Mouse (Mus musculus): ENCODE results near the gene Mmab. TPM values are rescaled to one million over a fixed set of nuclear protein-coding genes. Genes with fewer than 3 reads are reported as not detected.
A peak's percentile ranks its signal among the peaks of the same experiment; 100 is the strongest.

Mmab gene
- polyA plus RNA-seq (2016; fragmentation: Nextera tagmentation; extraction: Ambion mirVana): 32.4 and 34.1 TPM in 2 replicates

DNA sequence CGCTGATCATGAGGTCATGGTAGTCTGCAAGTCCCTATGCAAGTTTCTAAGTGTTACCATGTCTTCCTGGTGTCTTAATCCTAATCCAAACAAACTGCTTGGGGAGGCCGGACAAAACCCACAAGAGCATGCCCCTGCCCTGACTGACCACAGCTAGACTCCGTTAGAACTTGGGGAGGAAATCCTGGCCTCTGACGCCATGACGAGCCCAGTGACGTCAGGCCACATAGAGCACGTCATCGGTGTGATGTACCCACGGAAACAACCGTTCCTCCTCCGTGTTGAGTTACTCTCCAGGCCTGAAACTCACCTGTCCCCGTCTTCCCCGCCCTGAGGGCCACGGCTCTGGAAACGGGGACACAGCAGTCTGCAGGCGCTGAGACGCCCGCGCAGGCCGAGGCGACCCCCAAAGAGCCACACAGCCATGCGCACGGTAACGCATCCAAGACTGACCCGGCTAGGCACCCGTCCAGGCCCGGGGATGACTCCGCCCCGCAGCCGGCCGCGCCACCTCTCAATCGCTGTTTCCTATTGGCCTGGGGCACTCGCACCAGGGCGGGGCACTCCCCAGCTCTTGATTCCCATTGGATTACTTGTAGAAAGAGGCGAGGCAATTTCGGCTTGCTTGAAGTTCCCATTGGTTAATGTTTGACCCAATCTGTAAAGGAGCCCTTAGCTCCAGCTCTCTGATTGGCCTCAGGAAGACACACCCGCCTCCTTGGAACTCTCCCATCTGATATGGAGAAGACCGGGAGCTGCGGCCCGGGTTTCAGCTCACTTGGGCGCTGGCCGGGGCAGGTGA lies at the start of gene Mmab, which contains the start of gene Mvk:
TSS of gene Mmab (minus strand) at position 495 of the 802 bp plus-strand sequence.
TSS of gene Mvk (plus strand) at position 704 of the 802 bp plus-strand sequence.
- DNase-seq (ENCODE audit: low spot score): peak; percentile 99
- H3K27me3 ChIP-seq (ENCODE audit: low read depth, poor library complexity, severe bottlenecking): no peaks in the 10 kb centered on the region
- peak within 1 kb of the TSS; percentile 85 for H3K4me3 ChIP-seq
- peaks cover 31% of the 10 kb centered on the region for H3K36me3 ChIP-seq
- H3K27ac ChIP-seq (replicated peaks): peak within 1 kb of the TSS; percentile 94
- H3K4me1 ChIP-seq: peaks cover 24% of the 10 kb centered on the region
- 2% methylated on average over 43 of the region's 43 CpGs for WGBS
- H3K9me3 ChIP-seq (replicated peaks): no peaks in the 10 kb centered on the region

DNA sequence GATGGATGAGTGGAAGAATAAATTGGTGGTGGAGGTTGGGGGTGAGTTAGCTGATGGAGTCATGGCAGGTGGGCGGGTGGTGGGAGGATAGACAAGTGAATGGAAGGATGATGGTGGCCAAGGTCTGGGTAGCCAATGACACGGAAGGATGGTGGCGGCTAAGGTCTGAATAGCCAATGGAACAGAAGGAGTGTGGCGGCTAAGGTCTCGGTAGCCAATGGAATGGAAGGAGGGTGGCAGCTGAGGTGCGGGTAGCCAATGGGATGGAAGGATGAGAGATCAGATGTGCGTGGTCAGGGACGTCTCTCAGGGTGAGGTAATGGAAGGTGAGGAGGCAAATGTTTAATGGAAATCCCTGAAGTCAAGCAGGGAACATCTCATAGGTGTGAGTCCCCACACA lies 46.4 kb upstream of the Mmab start:
- WGBS: 92% methylated on average over 8 of the region's 8 CpGs
- no peak for DNase-seq (ENCODE audit: low spot score)
- Histone ChIP-seq H3K4me3 (no peak overlapping the region), H3K27me3 (ENCODE audit: low read depth, poor library complexity, severe bottlenecking) (no peaks in the 10 kb centered on the region), H3K27ac (replicated peaks) (no peak overlapping the region), H3K9me3 (replicated peaks) (peaks cover 6% of the 10 kb centered on the region; the same call in 1 of the 2 replicates), H3K36me3 (no peaks in the 10 kb centered on the region), H3K4me1 (peaks cover 5% of the 10 kb centered on the region; the same call in 1 of the 2 replicates)

DNA sequence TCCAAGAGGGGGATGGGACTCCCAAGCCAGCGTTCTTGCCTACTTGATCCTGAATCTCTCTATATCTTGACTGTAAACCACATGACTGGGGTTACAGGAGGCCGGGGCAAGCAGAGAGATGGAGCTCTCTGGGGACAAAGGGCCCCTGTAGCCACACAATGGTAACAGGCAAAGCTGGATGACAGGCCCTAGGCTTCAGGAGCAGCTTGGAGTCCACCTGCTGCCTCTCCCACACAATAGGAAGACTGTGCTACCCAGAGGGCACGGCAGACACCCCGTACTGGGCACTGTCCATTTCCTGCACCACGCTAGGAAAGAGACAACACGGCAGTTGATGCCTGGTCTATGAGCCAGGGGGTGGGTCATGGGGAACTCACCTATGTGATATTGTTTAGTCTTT lies 45.7 kb upstream of the Mmab start:
- Histone ChIP-seq H3K27me3 (ENCODE audit: low read depth, poor library complexity, severe bottlenecking) (no peaks in the 10 kb centered on the region), H3K9me3 (replicated peaks) (peaks cover 6% of the 10 kb centered on the region; the same call in 1 of the 2 replicates), H3K4me3 (no peak overlapping the region), H3K27ac (replicated peaks) (0 out of 2 replicates have a peak overlapping the region, but pooled peaks have one; percentile 33), H3K36me3 (no peaks in the 10 kb centered on the region), H3K4me1 (peaks cover 5% of the 10 kb centered on the region; the same call in 1 of the 2 replicates)
- no peak for DNase-seq (ENCODE audit: low spot score)
- WGBS: 89% methylated on average over 6 of the region's 6 CpGs

DNA sequence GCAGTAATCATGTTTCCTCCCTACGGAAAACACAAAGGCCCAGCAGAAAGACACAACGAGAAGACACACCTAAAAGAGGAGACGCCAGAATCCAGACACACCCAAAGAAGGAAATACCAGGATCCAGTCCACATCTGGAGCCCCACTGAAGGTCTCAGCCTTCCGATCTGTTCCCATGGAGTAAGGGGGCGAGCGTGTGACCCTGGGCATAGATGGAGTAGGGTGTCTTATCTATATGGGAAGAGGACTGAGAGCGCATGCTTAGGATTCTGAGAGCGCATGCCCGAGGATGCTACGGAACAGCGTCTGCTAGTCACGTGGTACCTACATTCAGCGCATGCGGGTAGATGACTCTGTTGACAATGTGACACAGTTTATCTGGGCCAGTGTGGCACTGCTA lies 41.8 kb upstream of the Mmab start:
- H3K36me3 ChIP-seq: no peaks in the 10 kb centered on the region
- WGBS: 95% methylated on average over 14 of the region's 14 CpGs
- H3K4me1 ChIP-seq: peaks cover 18% of the 10 kb centered on the region
- H3K4me3 ChIP-seq: no peak overlapping the region
- DNase-seq (ENCODE audit: low spot score): no peak
- no peak overlapping the region for H3K27ac ChIP-seq (replicated peaks)
- H3K9me3 ChIP-seq (replicated peaks): no peaks in the 10 kb centered on the region
- H3K27me3 ChIP-seq (ENCODE audit: low read depth, poor library complexity, severe bottlenecking): peaks cover 4% of the 10 kb centered on the region; the same call in 1 of the 2 replicates

DNA sequence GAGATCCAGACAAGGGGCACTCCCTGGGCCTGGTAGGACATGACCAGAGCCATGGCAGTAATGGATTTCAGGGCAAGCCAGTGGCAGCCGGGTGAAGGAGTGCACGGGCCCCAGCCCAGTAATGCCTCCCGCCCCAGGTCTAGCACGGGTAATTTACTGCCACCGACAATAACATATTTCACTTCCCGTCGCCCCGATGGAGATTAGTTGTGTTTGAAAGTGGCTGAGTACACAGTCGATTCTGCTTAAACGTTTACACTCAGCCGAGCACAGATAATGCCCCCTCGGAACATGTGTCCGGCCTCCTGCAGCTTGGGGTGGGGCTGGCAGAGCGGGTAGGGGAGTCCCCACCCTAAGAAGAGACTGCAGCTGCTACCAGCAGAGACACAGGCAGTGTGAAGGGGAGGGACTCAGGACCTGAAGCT lies 38.7 kb upstream of the Mmab start:
- peak overlapping the region; percentile 69 for H3K27ac ChIP-seq (replicated peaks)
- no peaks in the 10 kb centered on the region for H3K9me3 ChIP-seq (replicated peaks)
- WGBS: 6% methylated on average over 14 of the region's 14 CpGs
- peaks cover 16% of the 10 kb centered on the region; the same call in 1 of the 2 replicates for H3K27me3 ChIP-seq (ENCODE audit: low read depth, poor library complexity, severe bottlenecking)
- no peaks in the 10 kb centered on the region for H3K36me3 ChIP-seq
- peak overlapping the region; percentile 20 for H3K4me3 ChIP-seq
- H3K4me1 ChIP-seq: peaks cover 23% of the 10 kb centered on the region
- DNase-seq (ENCODE audit: low spot score): peak; percentile 34

DNA sequence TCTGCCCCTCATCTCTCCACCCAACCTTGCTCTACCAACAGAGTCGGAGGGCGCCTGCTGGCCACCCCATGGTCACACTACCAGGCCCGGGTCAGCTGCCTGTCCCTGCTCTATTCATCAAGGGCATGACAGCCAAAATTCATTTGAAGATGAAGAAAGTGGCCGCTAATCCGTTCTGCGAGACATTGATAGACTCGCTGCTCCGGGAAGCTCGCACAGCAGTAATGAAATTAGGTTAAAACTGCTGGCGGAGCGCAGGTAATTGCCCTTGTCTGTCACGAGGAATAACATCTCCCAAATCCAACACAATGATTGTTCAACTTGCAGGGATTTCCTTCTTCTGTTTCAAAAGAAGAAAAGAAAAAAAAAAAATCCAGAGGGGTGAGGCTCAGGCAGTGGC lies 34.4 kb upstream of the Mmab start:
- H3K4me3 ChIP-seq: no peak overlapping the region
- H3K9me3 ChIP-seq (replicated peaks): no peaks in the 10 kb centered on the region
- WGBS: 82% methylated on average over 12 of the region's 12 CpGs
- H3K36me3 ChIP-seq: no peaks in the 10 kb centered on the region
- peaks cover 40% of the 10 kb centered on the region for H3K27me3 ChIP-seq (ENCODE audit: low read depth, poor library complexity, severe bottlenecking)
- H3K4me1 ChIP-seq: peaks cover 41% of the 10 kb centered on the region
- DNase-seq (ENCODE audit: low spot score): no peak
- no peak overlapping the region; the same call in 1 of the 2 replicates for H3K27ac ChIP-seq (replicated peaks)

DNA sequence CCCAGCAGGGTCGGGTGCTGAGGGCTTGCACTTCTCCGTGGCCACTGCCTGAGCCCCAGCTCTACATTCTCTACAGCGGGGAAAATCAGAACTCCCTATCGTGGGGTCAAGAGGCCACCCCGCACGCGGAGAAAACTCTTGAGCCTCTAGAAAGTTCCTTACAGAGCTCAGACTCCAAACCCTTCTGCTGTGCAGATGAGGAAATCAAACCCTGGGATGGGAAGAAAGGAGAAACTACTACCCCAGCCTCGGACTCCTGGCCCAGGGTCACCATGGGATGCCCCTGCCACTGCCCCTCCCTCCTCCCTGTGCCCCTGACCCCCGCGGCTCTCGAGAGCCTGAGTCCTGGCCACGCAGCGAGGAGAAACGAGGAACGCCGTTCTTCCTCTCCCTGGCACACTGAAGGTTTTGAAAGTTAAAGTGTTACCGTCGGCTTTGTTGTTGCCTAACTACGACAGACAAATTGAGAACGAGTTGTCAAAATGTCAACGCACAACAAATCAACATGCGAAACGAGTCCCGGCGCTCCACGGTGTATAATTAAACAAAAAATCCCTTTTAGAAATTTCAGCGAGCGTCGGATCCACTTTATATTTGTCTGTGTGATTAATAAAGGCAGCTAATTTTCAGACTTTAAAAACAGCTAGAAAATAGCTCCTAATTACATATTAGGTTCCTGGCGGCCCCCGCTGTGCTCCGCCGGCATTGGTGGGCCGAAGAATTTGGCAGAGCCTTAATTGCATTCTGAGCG lies 31.1 kb upstream of the Mmab start:
- Histone ChIP-seq H3K4me1 (peaks cover 39% of the 10 kb centered on the region), H3K27ac (replicated peaks) (peak overlapping the region; percentile 59), H3K4me3 (no peak overlapping the region), H3K27me3 (ENCODE audit: low read depth, poor library complexity, severe bottlenecking) (peaks cover 64% of the 10 kb centered on the region), H3K9me3 (replicated peaks) (no peaks in the 10 kb centered on the region), H3K36me3 (no peaks in the 10 kb centered on the region)
- WGBS: 70% methylated on average over 35 of the region's 35 CpGs
- DNase-seq (ENCODE audit: low spot score): no peak

DNA sequence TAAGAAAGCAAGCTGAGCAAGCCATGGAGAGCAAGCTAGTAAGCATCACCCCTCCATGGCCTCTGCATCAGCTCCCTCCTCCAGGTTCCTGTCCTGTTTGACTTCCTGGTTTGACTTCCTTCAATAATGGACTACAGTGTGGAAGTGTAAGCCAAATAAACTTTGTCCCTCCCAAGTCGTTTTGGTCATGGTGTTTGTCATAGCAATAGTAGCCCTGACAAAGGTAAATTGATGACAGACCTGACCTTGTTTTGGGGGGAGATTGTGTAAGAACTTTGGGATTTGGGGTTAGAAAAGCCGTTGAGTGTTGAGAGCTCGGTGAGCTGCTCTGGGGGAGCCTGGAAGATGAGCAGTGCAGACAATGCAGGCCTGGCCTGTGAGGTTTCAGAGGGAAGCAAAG lies 26.5 kb upstream of the Mmab start:
- no peak for DNase-seq (ENCODE audit: low spot score)
- Histone ChIP-seq H3K36me3 (no peaks in the 10 kb centered on the region), H3K9me3 (replicated peaks) (no peaks in the 10 kb centered on the region), H3K4me1 (peaks cover 71% of the 10 kb centered on the region), H3K4me3 (no peak overlapping the region), H3K27me3 (ENCODE audit: low read depth, poor library complexity, severe bottlenecking) (peaks cover 60% of the 10 kb centered on the region), H3K27ac (replicated peaks) (no peak overlapping the region)
- WGBS: 87% methylated on average over 3 of the region's 3 CpGs

DNA sequence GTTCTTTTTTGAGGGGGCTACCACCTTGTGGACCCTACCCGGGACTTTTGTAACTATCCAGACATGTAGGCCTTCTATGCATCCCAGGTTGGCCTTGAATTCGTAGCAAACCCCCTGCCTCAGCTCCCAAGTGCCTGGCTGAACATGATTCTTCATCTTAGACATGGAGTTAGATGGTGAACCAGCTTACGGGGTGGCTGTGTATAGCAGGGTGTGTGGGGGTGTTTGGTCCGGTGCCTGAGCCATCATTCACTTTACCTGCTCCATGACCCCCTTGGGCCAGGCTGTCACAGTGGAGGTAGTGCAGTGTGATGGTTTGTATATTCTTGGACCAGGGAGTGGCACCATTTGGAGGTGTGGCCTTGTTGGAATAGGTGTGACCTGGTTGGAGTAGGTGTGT lies 24.1 kb upstream of the Mmab start:
- Histone ChIP-seq H3K27ac (replicated peaks) (peak overlapping the region; percentile 89), H3K4me1 (peaks cover 71% of the 10 kb centered on the region), H3K4me3 (peak overlapping the region; percentile 40), H3K36me3 (no peaks in the 10 kb centered on the region), H3K9me3 (replicated peaks) (no peaks in the 10 kb centered on the region), H3K27me3 (ENCODE audit: low read depth, poor library complexity, severe bottlenecking) (peaks cover 65% of the 10 kb centered on the region)
- no peak for DNase-seq (ENCODE audit: low spot score)
- WGBS: 53% methylated on average over 4 of the region's 4 CpGs

DNA sequence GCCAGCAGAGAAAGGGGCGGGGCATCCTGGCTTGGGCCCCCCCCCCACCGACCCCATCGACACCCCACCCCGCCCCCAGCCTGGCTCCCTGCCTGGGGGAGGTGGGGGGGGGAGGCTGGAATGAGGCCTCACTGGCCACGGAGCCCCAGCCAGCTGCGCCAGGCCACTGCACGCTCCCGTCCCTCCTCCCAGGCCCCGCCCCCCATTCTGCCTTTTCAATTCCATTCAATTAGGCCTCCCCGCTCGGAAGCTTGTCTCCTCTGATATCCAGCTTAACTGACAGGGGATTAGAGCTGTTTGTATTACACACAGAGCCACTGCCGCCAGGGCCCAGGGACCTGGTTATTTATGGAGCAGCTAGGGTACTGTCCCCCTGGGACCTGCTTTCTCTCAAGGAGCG lies 23.6 kb upstream of the Mmab start:
- Histone ChIP-seq H3K4me3 (peak overlapping the region; percentile 40), H3K27ac (replicated peaks) (peak overlapping the region; percentile 89), H3K4me1 (peaks cover 70% of the 10 kb centered on the region), H3K27me3 (ENCODE audit: low read depth, poor library complexity, severe bottlenecking) (peaks cover 65% of the 10 kb centered on the region), H3K36me3 (no peaks in the 10 kb centered on the region), H3K9me3 (replicated peaks) (no peaks in the 10 kb centered on the region)
- peak; percentile 98 for DNase-seq (ENCODE audit: low spot score)
- under 1% methylated on average over 11 of the region's 13 CpGs for WGBS

DNA sequence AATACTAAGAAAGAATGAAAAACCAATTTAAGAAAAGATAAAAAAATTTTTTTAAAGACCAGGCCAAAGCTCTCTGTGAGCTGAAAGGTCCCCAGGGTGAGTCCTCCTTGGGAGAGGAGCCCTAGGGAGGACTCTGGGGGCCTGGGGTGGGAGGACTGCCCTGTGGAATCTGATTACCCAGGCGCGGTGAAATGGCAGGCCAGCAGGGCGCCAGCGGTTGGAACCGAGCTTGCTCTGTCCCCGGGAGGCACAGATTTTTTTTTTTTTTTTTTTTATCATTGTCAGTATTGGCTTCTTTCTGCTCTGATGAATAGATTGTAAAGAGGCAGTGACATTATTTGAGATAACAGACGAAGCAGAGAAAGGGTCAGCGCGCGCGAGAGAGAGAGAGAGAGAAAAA lies 23.2 kb upstream of the Mmab start:
- Histone ChIP-seq H3K4me1 (peaks cover 75% of the 10 kb centered on the region), H3K4me3 (peak overlapping the region; percentile 40), H3K27ac (replicated peaks) (peak overlapping the region; percentile 89), H3K9me3 (replicated peaks) (no peaks in the 10 kb centered on the region), H3K27me3 (ENCODE audit: low read depth, poor library complexity, severe bottlenecking) (peaks cover 66% of the 10 kb centered on the region), H3K36me3 (no peaks in the 10 kb centered on the region)
- DNase-seq (ENCODE audit: low spot score): no peak
- under 1% methylated on average over 11 of the region's 11 CpGs for WGBS

DNA sequence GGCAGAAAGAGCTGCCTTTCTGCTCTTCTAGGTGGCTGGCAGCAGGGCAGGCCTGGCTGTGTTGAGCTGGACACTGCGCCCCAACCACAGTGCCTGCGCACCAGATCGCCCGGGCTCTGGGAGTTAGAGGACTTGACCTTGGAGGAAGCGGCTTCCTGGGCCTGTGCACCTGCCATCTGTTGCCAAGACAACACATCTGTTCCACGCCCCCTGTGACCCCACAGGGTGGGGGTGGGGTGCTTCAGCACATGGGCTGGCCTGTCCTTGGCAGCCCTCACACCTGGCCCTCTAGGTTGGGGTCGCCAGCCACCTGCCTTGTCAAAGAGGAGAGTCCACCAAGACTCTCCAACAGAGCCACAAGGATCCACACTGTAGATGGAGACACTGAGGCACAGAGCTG lies 21.8 kb upstream of the Mmab start:
- H3K9me3 ChIP-seq (replicated peaks): no peaks in the 10 kb centered on the region
- H3K4me1 ChIP-seq: peaks cover 88% of the 10 kb centered on the region
- 53% methylated on average over 7 of the region's 7 CpGs for WGBS
- peaks cover 62% of the 10 kb centered on the region for H3K27me3 ChIP-seq (ENCODE audit: low read depth, poor library complexity, severe bottlenecking)
- DNase-seq (ENCODE audit: low spot score): peak; percentile 57
- H3K36me3 ChIP-seq: no peaks in the 10 kb centered on the region
- H3K27ac ChIP-seq (replicated peaks): peak overlapping the region; percentile 89
- H3K4me3 ChIP-seq: 0 out of 2 replicates have a peak overlapping the region, but pooled peaks have one; percentile 17
